Mouse (Mus musculus) testis, adult 2 months (tissue): ENCODE results near the gene Lrp1. TPM values are rescaled to one million over a fixed set of nuclear protein-coding genes. Genes with fewer than 3 reads are reported as not detected.

ENCODE experiments used
- H3K27ac ChIP-seq: fragments of 200-500 bp; 2 replicates; pipeline ENCODE4 v1.5.1; 2012; ENCODE audit warnings: low read depth, low read length; ENCODE audit not compliant: control insufficient read depth, insufficient read depth
- H3K27me3 ChIP-seq: fragments of 200-500 bp; 2 replicates; pipeline ENCODE4 v1.6.1; 2012; ENCODE audit warnings: mild to moderate bottlenecking, low read length, moderate library complexity; ENCODE audit not compliant: control insufficient read depth, insufficient read depth
- H3K36me3 ChIP-seq: fragments of 200-500 bp; 2 replicates; pipeline ENCODE4 v1.6.1; 2012; ENCODE audit warnings: mild to moderate bottlenecking, low read length; ENCODE audit not compliant: control insufficient read depth, insufficient read depth
- H3K4me1 ChIP-seq: fragments of 200-500 bp; 2 replicates; pipeline ENCODE4 v1.6.1; 2012; ENCODE audit warnings: low read length; ENCODE audit not compliant: control insufficient read depth, insufficient read depth
- H3K4me3 ChIP-seq: fragments of 200-500 bp; 2 replicates; pipeline ENCODE4 v1.5.1; 2012; ENCODE audit warnings: low read depth, mild to moderate bottlenecking, low read length, moderate library complexity, mixed read lengths; ENCODE audit not compliant: control insufficient read depth
- CTCF ChIP-seq: fragments of 200-500 bp; IDR thresholded peaks from 2 replicates; pipeline ENCODE4 v1.5.1; 2012; ENCODE audit warnings: low read depth, mild to moderate bottlenecking, inconsistent platforms, low read length, moderate library complexity; ENCODE audit not compliant: control insufficient read depth, insufficient read depth, insufficient replicate concordance
- POLR2A ChIP-seq: fragments of 200-500 bp; IDR thresholded peaks from 2 replicates; pipeline ENCODE4 v1.6.1; 2012; ENCODE audit warnings: low read depth, mild to moderate bottlenecking, inconsistent platforms, low read length, moderate library complexity; ENCODE audit not compliant: control insufficient read depth
- polyA plus RNA-seq: library from polyadenylated mRNA; depleted of rRNA; stranded (reverse); fragments of >200 nt; gene quantifications from 2 replicates; pipeline ENCODE4 v1.2.3, GENCODE M21; 2012

Gene Lrp1
- polyA plus RNA-seq, 1 experiment = 20.8 TPM

- no peaks in the 10 kb centered on the region for H3K4me1 ChIP-seq
- H3K36me3 ChIP-seq = no peaks in the 10 kb centered on the region
- no peak for TF ChIP-seq CTCF
- TF ChIP-seq POLR2A = no peak
- H3K4me3 ChIP-seq = no peak overlapping the region
- no peak overlapping the region for H3K27ac ChIP-seq
- no peaks in the 10 kb centered on the region for H3K27me3 ChIP-seq
Measured at GRCm38 (mm10) chr10:127572281-127572680, 48.7 kb downstream of the Lrp1 start.

DNA sequence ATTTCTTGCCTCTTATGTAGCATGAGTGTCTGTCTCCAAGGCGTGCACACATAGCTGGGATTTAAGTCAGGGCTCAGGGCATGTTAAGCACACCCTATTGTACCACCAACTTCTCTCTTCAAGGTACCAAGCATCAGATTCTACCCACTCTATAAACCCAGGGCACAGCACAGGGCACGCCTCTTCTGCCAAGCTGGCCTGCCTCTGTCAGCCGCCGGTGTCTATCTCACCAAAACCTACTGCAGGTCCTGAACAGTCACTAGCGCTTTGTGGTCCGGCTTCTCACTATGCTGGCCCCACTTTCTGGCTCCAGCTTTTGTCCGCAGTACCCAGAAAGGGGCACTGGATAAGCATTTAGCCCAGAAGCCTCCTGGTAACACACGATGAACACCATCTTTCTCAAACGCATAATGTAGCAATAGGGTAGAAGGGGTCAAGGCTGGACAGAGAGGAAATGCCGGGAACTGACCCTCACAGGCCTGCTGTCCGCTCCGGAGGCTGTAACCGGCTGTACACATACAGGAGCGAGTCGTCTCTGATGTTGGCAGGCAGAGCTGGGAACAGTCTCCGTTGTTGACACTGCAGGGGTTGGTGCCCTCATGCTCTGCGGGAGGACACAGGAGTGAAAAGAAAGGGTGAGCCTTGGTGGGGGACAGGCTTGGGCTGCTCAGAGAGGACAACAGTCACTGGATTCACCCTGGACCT lies 49.9 kb downstream of the Lrp1 start:
- Histone ChIP-seq H3K27ac (no peak overlapping the region), H3K36me3 (no peaks in the 10 kb centered on the region), H3K4me3 (no peak overlapping the region), H3K4me1 (no peaks in the 10 kb centered on the region), H3K27me3 (no peaks in the 10 kb centered on the region)
- no peak for TF ChIP-seq CTCF
- no peak for TF ChIP-seq POLR2A

DNA sequence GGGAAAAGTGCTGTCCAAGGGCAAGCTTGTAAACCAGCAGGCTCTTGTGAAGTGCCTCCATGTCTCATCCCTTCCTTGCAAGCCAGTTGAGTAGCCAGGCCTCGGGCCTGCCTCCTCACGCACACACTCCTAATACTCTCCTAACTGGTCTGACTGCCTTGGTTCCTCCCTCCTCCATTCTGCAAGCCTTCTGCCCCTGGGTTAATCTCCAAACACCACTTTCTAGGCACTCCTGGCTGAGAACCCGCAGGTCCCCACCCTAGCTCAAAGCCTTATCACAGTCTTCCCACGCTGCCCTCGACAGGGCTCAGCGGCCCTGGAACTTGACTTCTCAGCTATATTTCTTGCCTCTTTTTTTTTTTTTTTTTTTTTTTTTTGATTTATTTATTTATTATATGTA lies 50.6 kb downstream of the Lrp1 start:
- Histone ChIP-seq H3K4me3 (no peak overlapping the region), H3K4me1 (no peaks in the 10 kb centered on the region), H3K27me3 (no peaks in the 10 kb centered on the region), H3K27ac (no peak overlapping the region), H3K36me3 (no peaks in the 10 kb centered on the region)
- TF ChIP-seq CTCF (no peak), POLR2A (no peak)

DNA sequence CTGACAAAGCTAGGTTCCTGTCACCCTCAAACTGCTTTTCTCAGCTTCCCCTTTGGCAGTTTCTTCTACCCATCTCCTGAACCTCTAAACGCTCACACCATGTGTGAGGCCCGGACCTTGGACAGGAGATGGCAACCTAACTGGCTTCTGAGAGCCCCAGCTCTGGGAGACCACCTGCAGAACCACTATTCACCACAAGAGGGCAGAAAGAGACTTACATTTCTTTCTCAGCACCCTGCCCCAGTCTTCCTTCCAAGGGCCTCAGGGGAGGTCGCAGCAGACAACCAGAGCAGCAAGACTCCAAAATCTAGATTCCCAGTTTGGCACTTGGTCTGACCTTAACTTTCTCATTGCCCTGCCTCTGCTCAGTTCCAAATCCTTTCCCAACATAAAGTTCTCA lies 51.5 kb downstream of the Lrp1 start:
- Histone ChIP-seq H3K36me3 (no peaks in the 10 kb centered on the region), H3K27ac (no peak overlapping the region), H3K27me3 (no peaks in the 10 kb centered on the region), H3K4me3 (no peak overlapping the region), H3K4me1 (no peaks in the 10 kb centered on the region)
- peak; percentile 67 for TF ChIP-seq CTCF
- TF ChIP-seq POLR2A = no peak

GRCm38 (mm10) chr10:127566553-127567326 lies 54.2 kb downstream of the Lrp1 start:
- Histone ChIP-seq H3K36me3 (no peaks in the 10 kb centered on the region), H3K4me1 (peaks cover 4% of the 10 kb centered on the region; the same call in 1 of the 2 replicates), H3K27me3 (no peaks in the 10 kb centered on the region), H3K4me3 (no peak overlapping the region), H3K27ac (no peak overlapping the region)
- TF ChIP-seq POLR2A = no peak
- TF ChIP-seq CTCF = no peak

DNA sequence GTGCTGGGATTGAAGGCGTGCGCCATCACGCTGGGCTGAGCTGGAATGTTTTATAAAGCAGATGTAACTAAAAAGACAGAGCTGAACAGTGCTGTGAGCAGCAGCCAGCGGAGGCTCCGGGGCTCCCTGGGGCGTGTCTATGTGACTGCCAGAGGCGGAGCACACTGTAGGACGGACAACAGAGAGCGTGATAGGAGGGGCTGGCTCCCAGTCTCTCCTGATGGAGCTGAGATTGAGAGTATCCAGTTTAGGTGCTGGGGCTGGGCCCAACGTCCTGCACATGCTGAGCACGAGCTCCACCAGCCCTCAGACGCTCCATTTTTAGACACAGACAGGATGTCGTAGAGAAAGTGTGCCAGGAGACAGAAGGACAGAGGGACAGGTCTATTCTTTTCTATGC lies 56.6 kb downstream of the Lrp1 start:
- no peak overlapping the region for H3K27ac ChIP-seq
- H3K27me3 ChIP-seq = no peaks in the 10 kb centered on the region
- no peaks in the 10 kb centered on the region for H3K36me3 ChIP-seq
- H3K4me1 ChIP-seq = peaks cover 4% of the 10 kb centered on the region; the same call in 1 of the 2 replicates
- TF ChIP-seq CTCF (no peak), POLR2A (no peak)
- no peak overlapping the region for H3K4me3 ChIP-seq

GRCm38 (mm10) chr10:127563840-127564239 lies 57.1 kb downstream of the Lrp1 start:
- Histone ChIP-seq H3K36me3 (no peaks in the 10 kb centered on the region), H3K4me1 (peaks cover 4% of the 10 kb centered on the region; the same call in 1 of the 2 replicates), H3K4me3 (no peak overlapping the region), H3K27ac (no peak overlapping the region), H3K27me3 (no peaks in the 10 kb centered on the region)
- TF ChIP-seq POLR2A = no peak
- TF ChIP-seq CTCF = no peak

- no peak for TF ChIP-seq POLR2A
- no peak for TF ChIP-seq CTCF
- H3K27ac ChIP-seq = no peak overlapping the region
- H3K4me1 ChIP-seq = peaks cover 4% of the 10 kb centered on the region; the same call in 1 of the 2 replicates
- no peaks in the 10 kb centered on the region for H3K36me3 ChIP-seq
- no peak overlapping the region for H3K4me3 ChIP-seq
- no peaks in the 10 kb centered on the region for H3K27me3 ChIP-seq
Measured at GRCm38 (mm10) chr10:127561145-127561544, 59.8 kb downstream of the Lrp1 start.
